Mouse (Mus musculus): ENCODE results near the gene Unc79. TPM values are rescaled to one million over a fixed set of nuclear protein-coding genes. Genes with fewer than 3 reads are reported as not detected.
A peak's percentile ranks its signal among the peaks of the same experiment; 100 is the strongest.

Gene Unc79
- total RNA-seq, 2 experiments from 2014 or later, result 8.2 to 8.7 TPM

DNA sequence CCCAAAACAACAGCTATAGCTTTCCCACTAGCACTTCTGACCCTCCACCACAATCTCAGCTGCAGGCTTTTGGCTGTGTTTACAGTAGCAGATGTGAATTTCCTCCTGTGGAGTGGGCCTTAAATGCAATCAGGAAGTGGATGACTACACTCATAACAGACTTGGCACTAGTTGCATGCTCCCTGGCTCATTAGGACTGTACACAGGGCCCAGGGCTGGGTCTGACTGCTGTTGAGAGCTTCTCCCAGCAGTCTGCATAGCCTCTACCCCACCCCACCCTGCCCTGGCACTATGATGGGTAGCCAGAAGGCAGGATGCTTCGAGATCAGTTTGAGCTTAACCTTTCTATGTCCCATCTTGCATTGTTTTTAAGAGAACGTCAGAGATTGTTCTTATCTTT is 91.5 kb downstream of the Unc79 start:
- no peak for DNase-seq (ENCODE audit: low spot score in 2 of 2)

DNA sequence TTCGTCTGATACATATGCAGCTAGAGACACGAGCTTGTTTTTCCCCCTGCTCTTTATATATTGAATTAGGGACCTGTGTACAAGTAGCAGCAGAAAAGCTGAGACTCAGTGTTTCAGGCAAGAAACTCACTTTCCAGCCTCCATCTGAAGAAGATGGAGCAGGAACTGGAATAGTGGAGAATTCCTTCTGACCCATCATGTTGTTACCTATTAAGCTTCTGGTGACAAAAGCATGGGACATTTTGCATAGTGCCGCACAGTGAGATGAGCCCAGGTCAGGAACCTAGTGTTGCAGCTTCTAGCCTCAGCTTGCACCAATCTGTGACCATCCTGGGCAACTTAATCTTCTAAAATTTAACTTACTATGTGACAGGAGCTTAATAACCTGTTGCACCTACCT is 92.7 kb downstream of the Unc79 start:
- no peak for DNase-seq (ENCODE audit: low spot score in 2 of 2)

DNA sequence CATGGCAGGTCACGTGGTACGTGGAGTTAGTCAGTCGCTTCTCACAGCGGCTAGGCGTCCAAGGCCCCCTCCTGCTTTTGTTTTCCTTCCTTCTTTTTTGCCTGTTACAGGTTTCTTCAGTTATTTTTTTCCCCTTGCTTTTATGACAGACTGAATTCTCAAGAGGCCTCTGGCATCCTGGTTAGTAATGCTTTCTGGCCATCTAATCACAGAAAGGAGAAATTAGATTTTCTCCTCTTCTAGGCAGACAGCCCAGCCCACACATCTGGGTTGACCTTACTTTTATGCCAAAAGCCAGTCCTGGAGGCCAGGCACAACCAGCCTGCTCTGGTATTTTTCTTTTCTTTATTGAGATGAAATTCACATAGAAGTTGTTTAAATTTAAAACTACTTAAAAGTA is 94.1 kb downstream of the Unc79 start:
- no peak for DNase-seq (ENCODE audit: low spot score in 2 of 2)

DNA sequence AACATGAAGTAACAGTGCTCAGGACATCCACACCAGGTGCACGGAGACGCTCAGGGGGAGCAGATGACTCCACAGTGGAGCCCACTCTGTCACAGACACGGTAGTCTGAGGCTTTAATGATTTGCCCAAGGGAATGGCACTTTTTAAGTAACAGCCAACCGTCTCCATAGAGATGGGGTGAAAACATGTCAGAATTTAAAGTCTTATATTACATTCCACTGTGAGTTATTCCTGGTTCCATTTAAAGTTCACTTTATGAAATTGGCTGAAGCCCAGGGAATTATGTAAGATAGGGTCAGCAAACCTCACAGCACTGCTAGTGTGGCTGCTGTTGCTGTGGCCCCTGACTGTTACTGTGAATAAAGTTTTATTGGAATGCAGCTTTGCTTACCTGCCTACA is 95.8 kb downstream of the Unc79 start:
- DNase-seq (ENCODE audit: low spot score in 2 of 2), result no peak

DNA sequence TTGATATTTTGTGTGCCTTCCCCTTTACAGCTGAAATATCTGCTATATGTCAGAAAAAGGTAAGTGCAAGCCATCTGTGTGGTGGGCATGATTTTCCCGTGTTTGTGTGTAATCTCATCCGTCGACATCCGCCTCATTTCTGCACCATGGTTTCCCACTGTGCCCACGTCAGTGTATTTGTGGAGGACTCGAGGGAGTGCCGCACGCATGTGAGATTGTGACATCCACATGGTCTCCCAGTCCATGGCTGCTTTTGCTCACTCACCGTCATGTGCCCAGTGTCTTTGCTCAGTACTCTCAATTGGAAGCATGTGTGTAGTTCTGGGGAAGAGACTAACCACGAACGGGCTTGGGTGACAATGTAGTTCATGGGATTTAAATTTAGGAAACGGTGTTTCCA is 101.2 kb downstream of the Unc79 start:
- DNase-seq (ENCODE audit: low spot score in 2 of 2), result no peak

DNA sequence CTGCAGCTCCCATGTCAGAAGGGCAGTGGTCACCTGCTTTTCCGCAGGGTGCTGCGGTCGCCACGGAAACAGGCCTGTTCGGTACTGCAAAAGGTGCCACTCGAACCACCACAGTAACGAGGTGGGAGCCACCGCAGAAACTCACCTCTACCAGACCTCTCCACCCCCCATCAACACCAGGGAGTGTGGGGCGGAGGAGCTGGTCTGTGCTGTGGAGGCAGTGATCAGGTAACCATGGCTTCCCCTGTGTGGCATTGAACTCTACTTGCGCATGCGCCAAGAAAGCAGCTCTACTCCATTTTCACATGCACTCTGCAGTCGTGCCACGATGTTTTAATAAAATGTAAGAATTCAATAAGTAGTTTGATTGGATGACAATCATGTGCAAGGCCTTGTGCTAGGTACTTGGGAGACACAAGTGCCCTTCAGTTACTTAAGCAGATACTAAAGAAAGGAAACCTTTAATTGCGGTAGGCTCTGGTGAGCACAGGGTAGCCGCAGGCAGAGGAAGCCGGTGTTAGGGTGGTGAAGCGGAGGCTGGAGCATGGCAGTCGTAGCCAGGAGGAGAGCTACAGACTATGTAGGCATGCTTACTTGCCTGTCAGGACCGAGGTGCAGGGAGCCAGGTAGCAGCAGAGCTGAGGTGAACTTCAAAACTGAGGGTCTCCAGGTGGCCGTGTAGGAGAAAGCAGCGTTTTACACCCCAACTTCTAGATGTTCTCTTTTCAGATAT is 110.8 kb downstream of the Unc79 start:
- DNase-seq (ENCODE audit: low spot score in 2 of 2), result no peak

DNA sequence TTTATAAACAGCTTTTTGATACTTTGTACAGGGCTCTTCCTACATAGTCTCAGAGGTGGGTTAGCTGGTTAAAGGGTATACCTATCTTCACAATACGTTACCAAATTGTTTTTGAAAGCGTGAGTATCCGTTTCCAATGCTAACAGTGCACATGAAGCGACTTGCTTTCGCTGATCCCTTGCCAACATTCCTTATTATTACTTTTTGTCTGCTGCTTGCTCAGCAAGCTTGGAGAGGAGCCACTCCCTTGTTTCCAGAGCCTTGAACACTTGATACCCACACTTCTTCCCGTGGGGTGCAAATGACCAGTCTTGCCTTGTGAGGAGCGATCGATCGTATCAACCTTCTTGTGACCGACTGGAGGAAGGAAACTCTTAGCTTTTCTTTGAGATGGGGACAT is 112.1 kb downstream of the Unc79 start:
- DNase-seq (ENCODE audit: low spot score in 2 of 2), result no peak

DNA sequence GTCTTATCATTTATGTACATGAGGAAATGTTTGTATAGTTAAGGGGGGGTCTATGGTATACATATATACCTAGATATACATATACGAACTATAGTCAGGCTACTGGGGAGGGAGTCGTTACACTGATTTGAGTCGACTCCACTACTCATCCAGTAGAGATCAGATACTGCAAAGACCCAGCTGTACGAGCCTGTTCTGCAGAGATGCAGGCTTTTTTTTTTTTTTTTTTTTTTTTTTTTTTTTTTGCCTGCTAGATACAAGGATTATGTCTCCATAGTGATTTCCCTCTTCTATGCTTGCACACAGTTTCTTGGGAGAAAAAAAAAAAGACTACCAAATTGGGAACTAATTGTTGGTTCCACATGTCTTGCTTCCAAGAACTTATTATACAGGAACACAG is 113.5 kb downstream of the Unc79 start:
- DNase-seq (ENCODE audit: low spot score in 2 of 2), result no peak

DNA sequence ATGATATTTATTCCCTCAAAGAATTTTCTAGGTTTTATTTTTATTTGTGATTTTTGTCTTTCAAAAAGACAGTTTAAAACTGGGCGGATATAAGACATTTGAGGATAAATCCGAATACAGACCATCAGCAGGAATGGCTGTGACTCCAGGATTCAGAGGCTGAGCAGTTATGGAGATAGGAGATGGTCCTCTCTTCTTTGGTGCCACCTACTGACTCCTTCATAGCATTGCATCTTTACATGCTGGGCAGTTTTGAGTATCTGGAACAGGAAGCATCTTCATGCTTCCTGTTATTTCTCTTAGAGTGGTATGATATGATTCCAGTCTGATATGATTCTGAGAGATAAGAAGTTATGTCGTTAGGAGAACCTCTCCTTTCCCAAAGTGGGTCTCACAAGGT is 116.3 kb downstream of the Unc79 start:
- DNase-seq (ENCODE audit: low spot score in 2 of 2), result no peak

DNA sequence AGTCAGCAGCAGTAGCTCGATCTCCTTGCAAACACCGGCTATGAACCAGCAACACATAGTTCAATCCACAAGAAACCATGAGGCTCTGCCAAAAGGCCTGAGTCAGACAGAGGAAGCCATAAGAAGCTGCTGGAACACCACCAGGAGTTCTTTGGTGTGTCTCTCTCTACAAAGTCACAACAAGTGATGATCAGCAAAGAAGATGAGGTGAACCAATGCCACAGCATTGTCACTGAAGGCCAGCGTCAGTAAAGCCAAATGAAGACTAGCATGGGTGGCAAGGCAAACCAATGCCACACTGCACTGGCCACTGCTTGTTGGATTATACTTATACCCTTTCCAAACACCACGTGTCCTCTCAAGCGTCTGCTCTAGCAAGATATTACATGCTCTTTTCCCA is 119.5 kb downstream of the Unc79 start:
- DNase-seq (ENCODE audit: low spot score in 2 of 2), result no peak

DNA sequence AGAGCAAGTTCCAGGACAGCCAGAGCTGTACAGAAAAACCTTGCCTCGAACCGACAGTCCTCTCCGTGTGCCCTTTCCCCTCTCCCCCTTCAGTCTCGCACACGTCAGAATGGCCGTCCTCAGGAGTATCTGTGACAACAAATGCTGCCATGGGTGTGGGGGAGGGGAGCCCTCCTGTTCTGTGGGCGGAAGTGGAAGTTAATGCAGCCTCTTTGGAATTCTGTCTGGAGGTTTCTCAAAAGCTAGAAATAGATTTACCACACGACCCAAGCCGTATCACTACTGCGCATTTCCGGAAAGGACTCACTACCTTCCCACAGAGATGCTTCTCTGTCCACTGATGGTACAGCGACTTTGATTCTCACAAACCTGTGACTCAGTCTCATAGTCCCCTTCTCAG is 120.9 kb downstream of the Unc79 start:
- DNase-seq (ENCODE audit: low spot score in 2 of 2), result no peak

DNA sequence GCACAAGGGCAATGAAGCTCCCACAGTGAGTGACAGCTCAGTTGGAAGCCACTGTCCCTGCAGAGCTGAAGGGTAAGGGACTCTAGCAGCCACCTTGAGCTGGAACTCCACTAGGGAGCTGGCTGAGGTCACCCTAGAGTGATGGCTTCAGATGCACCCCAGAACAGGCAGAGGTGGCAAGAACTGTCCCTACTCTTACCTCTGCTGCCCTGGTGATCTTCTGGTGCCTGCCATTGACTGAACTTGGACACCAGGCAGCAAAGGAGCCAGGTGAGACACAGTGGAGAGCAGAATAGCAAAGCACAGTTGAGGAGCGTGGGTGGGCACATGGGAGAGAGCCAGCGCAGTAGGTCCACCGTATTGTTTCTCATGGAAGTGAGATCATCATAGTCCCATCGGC is 125.3 kb downstream of the Unc79 start:
- DNase-seq (ENCODE audit: low spot score in 2 of 2), result no peak

DNA sequence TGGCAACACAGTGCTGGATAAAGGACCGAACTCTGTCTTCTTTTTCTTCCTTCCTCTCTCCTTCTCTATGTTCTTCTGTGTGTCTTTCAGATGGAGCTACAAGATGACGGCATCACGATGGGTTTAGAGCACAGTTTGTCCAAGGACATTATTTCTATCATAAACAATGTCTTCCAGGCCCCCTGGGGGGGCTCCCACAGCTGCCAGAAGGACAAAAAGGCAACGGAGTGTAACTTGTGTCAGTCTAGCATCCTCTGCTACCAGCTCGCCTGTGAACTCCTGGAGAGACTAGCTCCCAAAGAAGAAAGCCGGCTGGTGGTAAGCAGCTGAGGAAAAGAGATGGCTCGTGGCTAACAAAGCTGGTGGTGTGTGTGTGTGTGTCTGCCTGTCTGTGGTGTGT is 130.1 kb downstream of the Unc79 start:
- no peak for DNase-seq (ENCODE audit: low spot score in 2 of 2)

DNA sequence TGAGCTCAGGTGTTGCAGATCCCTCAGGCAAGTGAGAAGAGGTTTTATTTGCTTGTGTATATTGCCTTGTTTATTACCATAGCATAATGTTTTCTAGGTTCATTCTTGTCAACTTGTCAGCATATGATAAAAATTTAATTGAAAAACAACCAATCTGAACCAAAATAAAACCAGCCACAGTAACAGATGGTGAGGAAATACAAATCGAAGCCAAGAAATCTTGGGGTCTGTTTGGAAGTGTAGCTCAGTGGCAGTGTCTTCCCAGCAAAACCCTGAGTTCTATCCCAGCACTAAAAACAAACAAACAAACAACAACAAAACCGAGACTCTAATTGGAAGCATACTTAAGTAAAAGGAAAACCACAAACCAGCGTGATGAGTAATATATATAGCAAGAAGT is 131.4 kb downstream of the Unc79 start:
- no peak for DNase-seq (ENCODE audit: low spot score in 2 of 2)

DNA sequence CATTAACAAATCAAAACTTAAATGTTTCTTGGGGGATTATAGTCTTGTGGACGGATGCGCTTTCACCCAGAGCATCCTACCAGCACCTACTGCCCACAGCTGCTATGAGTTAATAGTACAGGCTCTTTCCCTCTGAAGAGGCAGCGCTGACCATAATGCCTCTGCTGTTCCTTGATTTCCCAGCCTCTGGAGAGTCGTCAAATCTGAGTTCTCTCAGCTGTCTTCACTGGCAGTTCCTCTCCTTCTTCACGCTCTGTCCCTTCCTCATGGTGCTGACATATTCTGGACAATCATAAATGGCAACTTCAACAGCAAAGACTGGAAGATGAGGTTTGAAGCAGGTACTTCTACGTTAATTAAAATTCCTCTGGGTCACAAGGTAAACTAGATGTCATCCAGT is 143.2 kb downstream of the Unc79 start:
- DNase-seq (ENCODE audit: low spot score in 2 of 2), result no peak

DNA sequence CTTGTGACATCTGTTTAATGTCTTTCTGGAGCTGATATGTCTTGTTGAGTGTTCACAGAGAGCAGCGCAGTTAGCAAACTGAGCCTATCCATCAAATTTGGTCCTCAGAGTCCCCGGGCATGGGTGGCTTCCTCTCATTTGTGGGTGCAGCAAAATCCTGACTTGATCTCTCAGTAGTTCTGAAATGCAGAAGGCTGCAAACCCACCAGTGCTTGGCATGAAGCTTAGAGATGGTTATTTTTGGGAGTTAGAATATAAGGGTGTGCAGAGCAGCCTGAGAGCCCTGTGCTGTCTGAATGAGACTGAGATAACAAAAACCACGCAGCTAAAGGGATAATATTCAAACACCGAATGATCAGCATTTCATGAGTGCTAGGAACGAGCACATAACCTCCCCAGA is 146.5 kb downstream of the Unc79 start:
- DNase-seq (ENCODE audit: low spot score in 2 of 2), result no peak

DNA sequence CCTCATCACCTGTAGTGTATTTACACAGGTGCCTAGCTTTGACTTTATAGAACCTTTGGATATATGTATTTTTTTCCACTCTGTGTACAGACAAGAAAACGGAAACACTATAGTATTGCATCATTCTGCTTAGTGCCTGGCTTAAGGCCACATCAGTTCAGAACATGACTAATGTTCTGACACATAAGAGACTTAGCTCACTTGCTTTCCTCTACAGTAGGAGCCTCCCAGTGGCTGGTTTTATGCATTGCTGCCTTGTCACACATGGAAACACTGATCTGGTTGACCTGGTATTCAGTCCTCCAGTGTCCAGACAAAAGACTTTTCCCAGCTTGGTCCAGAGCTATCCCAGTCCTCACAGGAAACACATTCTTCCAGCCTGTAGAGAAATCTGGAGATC is 150.5 kb downstream of the Unc79 start:
- DNase-seq (ENCODE audit: low spot score in 2 of 2), result peak in 1 of 2 experiments; percentile 18

DNA sequence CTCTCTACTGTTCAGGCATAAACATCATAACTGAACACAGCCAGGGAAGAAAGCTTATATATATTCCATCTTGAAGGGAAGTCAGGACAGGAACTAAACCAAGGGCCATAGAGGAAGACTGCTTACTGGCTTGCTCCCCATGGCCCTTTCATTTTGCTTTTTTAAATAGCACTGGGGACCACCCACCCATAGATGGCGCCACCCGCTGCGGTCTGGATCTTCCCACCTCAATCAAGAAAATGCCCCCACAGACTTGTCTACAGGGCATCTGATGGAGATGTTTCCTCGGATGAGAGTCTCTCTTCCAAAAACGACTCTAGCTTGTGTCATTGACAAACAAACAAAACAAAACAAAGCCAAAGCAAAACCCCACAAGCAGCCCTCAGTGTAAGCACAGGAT is 151.4 kb downstream of the Unc79 start:
- no peak for DNase-seq (ENCODE audit: low spot score in 2 of 2)

DNA sequence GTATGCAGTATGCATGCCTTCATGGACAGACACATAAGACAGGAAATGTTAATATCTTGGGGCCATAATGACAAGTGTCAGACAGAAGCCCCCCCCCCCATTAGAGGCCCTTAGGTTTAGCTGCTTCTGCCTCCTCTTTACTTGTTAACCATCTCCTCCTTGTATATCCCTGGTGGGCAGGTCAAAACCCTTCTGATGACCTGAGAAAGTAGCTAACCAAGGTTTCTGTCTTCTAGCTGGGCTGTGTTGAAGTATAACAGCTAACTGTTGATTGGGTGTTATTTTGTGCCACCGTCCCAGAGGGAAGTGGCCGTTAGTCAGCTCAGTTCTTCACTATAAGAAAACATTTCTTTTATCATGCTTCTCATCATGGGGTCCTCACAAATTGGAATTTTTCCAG is 154.4 kb downstream of the Unc79 start:
- no peak for DNase-seq (ENCODE audit: low spot score in 2 of 2)

DNA sequence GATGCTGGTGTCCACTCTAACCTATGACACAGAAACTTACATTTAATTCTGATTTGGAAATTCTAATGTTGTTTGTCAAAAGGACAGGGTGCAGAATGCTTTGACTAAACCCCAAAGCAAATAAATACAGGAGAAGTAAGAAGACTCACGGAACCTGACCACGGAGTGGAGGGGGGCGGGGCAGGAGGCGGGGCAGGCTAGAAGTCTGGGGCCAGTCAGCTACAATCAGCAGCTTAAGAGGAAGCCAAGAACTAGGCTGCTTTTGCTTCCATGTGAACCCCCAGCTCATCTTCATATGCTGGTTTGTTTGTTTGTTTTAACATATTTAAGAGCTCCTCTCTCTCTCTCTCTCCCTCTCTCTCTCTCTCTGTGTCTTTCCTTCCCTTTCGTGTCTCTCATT is 154.9 kb downstream of the Unc79 start:
- no peak for DNase-seq (ENCODE audit: low spot score in 2 of 2)

DNA sequence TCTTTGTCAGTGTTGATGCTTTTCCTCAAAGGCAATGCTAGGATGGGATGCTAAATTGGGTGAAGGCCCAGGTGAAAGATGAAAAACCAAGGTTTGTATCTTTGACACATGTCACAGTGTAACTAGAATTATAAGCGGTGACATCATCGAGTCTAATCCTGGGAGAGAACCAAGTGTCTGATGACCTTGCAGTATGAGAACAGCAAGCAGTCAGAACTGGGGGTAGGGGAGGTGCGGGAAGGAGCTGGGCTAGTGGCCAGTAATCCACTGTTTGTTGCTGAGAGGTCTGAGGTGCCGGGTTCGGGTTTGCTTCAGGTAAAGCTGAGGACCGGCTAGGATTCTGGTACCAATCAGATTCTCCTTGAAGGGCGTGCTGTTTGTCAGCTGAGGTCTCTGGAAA is 160.6 kb downstream of the Unc79 start:
- DNase-seq (ENCODE audit: low spot score in 2 of 2), result no peak

DNA sequence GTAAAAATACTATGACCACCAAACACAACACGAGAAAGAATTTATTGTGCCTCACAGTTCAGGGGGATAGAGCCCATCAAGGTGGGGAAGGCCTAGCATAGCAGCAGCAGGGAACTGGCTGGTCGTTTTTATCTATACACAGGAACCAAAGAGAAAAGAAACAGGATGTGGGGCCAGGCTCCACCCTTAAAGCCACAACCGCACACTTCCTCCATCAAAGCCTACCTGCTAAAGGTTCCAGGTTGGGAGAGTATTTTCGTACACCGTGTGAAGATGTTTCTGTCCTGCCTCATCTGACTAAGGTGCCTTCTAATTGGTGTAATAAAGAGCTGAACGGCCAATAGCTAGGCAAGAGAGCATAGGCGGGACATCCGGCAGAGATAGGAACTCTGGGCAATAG is 168.0 kb downstream of the Unc79 start:
- DNase-seq (ENCODE audit: low spot score in 2 of 2), result no peak

DNA sequence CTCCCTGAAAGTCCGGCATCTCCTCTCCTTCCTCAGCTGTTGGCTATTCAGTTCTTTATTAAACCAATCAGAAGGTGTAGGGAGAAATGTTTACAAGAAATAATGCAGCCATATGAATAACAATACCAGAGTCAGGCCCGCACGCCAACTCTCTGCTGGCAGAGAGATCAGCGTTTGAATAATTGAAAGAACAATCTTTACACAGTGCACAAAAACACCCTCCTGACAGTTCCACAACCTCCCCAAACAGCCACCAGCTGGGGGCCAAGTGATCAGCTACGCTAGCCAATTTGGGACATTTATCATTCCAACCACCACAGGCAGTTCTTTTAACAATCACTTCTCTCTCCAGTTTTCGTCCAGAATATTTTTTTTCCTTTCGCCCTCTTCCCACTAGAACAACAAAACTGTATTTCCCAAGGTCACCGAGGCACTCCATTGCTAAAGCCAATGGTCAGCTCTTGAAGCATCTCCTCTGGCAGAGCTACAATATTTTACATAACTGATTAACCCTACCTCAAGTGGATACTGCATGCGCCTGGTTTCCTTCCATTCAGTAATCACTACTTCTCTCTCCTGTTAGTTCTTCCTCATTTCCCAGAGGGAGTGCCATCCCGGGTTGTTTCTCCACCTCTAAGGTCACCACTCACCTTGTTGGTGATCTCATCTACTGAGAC is 169.0 kb downstream of the Unc79 start:
- no peak for DNase-seq (ENCODE audit: low spot score in 2 of 2)

Measured in adrenal gland, postnatal 4 days (tissue).